Mouse (Mus musculus) ES-E14 (cell line): ENCODE data around the gene 3110021N24Rik. TPM values are rescaled to one million over a fixed set of nuclear protein-coding genes. Genes with fewer than 3 reads are reported as not detected.
A peak's percentile ranks its signal among the peaks of the same experiment; 100 is the strongest.

ENCODE experiments used
- DNase-seq: peaks from one replicate; pipeline ENCODE4 v3.0.0-alpha.2; 2013; ENCODE audit warnings: low read depth, low spot score
- H3K27ac ChIP-seq: 2 replicates; pipeline ENCODE4 v1.5.1; 2012; ENCODE audit warnings: low read depth, mild to moderate bottlenecking, low read length, moderate library complexity, mixed read lengths; ENCODE audit not compliant: poor library complexity, insufficient read depth, severe bottlenecking
- H3K36me3 ChIP-seq: 2 replicates; pipeline ENCODE4 v1.6.1; 2012; ENCODE audit warnings: mild to moderate bottlenecking, low read length, moderate library complexity, mixed read lengths; ENCODE audit not compliant: control insufficient read depth, poor library complexity, insufficient read depth, severe bottlenecking
- H3K4me1 ChIP-seq, 2 experiments: fragments of 150-350 bp in 1 of 2; sonication (generic) in 1 of 2; 2 replicates each; pipeline ENCODE4 v1.6.1; 2012; ENCODE audit warnings: low read length in 2 of 2, mild to moderate bottlenecking in 1 of 2, mixed read lengths in 1 of 2; ENCODE audit not compliant: control insufficient read depth in 2 of 2, insufficient read depth in 2 of 2, poor library complexity in 1 of 2
- H3K4me3 ChIP-seq, 2 experiments: fragments of 150-350 bp in 1 of 2; sonication (generic) in 1 of 2; 2 replicates each; pipeline ENCODE4 v1.5.1; 2012; ENCODE audit warnings: low read length in 2 of 2, low read depth in 1 of 2, mild to moderate bottlenecking in 1 of 2, mixed read lengths in 1 of 2; ENCODE audit not compliant: insufficient read depth in 1 of 2, poor library complexity in 1 of 2, severe bottlenecking in 1 of 2
- H3K9ac ChIP-seq: 2 replicates; pipeline ENCODE4 v1.6.1; 2012; ENCODE audit warnings: low read depth, mild to moderate bottlenecking, low read length, mixed read lengths; ENCODE audit not compliant: poor library complexity, insufficient read depth, severe bottlenecking
- H3K9me3 ChIP-seq: fragments of 150-350 bp; sonication (generic); 2 replicates; pipeline ENCODE4 v1.6.1; 2012; ENCODE audit warnings: low read depth, mild to moderate bottlenecking, low read length; ENCODE audit not compliant: control insufficient read depth, insufficient read depth
- CHD2 ChIP-seq: IDR thresholded peaks from 2 replicates; pipeline ENCODE4 v1.6.1; 2014; ENCODE audit warnings: mild to moderate bottlenecking, low read depth, low read length, inconsistent platforms
- HCFC1 ChIP-seq: IDR thresholded peaks from 2 replicates; pipeline ENCODE4 v1.6.1; 2012; ENCODE audit warnings: low read length, inconsistent platforms, borderline replicate concordance; ENCODE audit not compliant: insufficient read depth
- MAFK ChIP-seq: IDR thresholded peaks from 2 replicates; pipeline ENCODE4 v1.6.1; 2014; ENCODE audit warnings: mild to moderate bottlenecking, low read depth, low read length, inconsistent platforms; ENCODE audit not compliant: insufficient read depth
- ZC3H11A ChIP-seq: IDR thresholded peaks from 2 replicates; pipeline ENCODE4 v1.6.1; 2012; ENCODE audit warnings: low read depth, mild to moderate bottlenecking, inconsistent platforms, low read length, borderline replicate concordance
- ZNF384 ChIP-seq: IDR thresholded peaks from 2 replicates; pipeline ENCODE4 v1.6.1; 2012; ENCODE audit warnings: low read depth, low read length, inconsistent platforms
- in situ Hi-C, 2 experiments: fragments of 600-800 bp; cut with MboI; formaldehyde crosslinking; loops; one replicate each; pipeline ENCODE4 v1.15.1; 2025; ENCODE audit warnings: low sequenced_read_pairs in 2 of 2, inconsistent platforms in 1 of 2; ENCODE audit not compliant: unreplicated experiment in 2 of 2
- total RNA-seq: library from RNA; depleted of rRNA; stranded (reverse); fragments of 300-350 nt; gene quantifications from 2 replicates; pipeline ENCODE4 v1.2.3, GENCODE M21; 2012

3110021N24Rik gene
- total RNA-seq, 1 experiment, result 0.27 TPM

DNA sequence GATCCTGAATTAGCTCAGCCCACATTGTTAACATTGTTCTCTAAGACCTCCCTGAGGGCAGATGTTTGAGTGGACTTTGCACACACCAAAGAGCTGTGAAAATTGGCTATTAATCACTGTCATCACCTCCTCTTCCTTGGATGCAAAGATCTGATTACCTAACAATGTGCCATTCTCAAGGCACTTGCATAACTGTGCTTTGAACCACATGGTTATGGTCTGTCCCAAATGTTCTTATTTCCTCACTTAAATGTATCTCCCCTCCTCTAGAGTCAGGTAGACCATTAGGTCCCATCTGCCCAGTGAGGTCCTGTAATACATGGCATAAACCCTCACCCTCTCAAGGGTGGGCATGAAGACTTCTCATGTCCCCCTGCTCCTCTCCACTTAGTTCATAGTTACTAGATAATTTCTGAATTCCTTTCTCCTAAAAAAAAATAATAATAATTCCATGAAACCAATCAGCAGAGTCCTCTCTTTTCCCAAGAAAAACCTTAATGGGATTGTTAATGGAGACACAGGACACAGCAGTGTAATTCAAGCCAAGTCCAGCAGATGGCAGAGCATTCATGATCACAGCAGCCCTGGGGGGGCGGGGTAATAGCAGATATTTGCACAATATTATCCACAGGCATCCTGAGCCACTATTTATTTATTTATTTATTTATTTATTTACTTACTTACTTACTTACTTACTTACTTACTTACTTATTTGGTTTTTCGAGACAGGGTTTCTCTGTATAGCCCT lies 78.8 kb downstream of the 3110021N24Rik start:
- Histone ChIP-seq H3K9me3 (no peaks in the 10 kb centered on the region), H3K4me3 (no peak overlapping the region), H3K9ac (no peak overlapping the region), H3K4me1 (peaks cover 0 to 3% of the 10 kb centered on the region in 2 experiments; a peak in 2 of 4 replicates), H3K27ac (no peak overlapping the region), H3K36me3 (no peaks in the 10 kb centered on the region)
- no peak for TF ChIP-seq HCFC1
- TF ChIP-seq CHD2, result no peak
- TF ChIP-seq ZNF384, result no peak
- no peak for TF ChIP-seq MAFK
- peak; percentile 20; the same call in 1 of the 2 replicates for TF ChIP-seq ZC3H11A
- peak; percentile 38 for DNase-seq
- in situ Hi-C loops, result no loop called here

DNA sequence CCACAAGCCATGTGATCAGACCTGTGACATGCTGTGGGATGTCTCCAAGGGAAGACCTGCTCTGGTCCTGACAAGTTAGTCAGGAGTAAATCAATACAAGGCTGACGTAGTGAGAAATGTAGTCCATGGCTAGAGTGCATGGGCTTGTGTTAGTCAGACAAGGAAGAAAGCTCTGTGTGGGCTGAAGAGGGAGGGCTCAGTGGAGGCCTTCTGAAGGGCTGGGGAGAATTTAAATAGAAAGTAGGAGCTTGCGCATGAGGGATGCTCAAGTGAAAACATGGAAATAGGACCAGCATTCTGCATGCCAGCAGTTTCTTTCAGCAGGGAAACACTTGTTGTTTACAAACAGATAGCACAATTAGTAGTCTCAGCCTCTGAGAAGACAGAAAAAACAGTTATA lies 84.1 kb downstream of the 3110021N24Rik start:
- TF ChIP-seq HCFC1, result no peak
- no peak for TF ChIP-seq ZNF384
- no peak for TF ChIP-seq ZC3H11A
- TF ChIP-seq MAFK, result no peak
- TF ChIP-seq CHD2, result no peak
- Histone ChIP-seq H3K27ac (no peak overlapping the region), H3K4me3 (no peak overlapping the region), H3K36me3 (no peaks in the 10 kb centered on the region), H3K9ac (no peak overlapping the region), H3K9me3 (no peaks in the 10 kb centered on the region), H3K4me1 (no peaks in the 10 kb centered on the region; a peak in 1 of 4 replicates)
- in situ Hi-C loops, result no loop called here
- no peak for DNase-seq

DNA sequence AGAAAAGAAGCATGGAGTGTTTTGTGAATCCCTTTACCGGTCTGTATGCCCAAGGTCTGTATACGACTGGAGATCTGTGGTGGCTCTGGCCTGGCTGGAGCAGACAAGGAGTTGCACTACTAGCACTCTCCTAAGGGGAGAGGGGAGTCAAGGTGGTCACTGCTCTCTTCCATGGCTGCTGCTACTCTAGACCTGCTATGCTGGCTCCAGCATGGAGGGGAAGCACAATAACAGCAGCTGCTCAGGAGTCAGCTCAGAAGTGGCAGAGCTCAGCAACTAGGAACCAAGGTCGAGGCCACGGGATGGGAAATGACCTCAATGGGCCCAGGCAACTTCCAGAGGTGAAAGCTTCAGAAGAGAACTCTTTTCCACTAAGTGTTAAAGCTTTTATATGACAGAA lies 91.7 kb downstream of the 3110021N24Rik start:
- Histone ChIP-seq H3K27ac (no peak overlapping the region), H3K4me3 (no peak overlapping the region), H3K9me3 (no peaks in the 10 kb centered on the region), H3K36me3 (no peaks in the 10 kb centered on the region), H3K4me1 (no peaks in the 10 kb centered on the region), H3K9ac (no peak overlapping the region)
- in situ Hi-C loops, result no loop called here
- DNase-seq, result no peak
- TF ChIP-seq ZNF384 (no peak), CHD2 (no peak), ZC3H11A (no peak), MAFK (no peak), HCFC1 (no peak)

DNA sequence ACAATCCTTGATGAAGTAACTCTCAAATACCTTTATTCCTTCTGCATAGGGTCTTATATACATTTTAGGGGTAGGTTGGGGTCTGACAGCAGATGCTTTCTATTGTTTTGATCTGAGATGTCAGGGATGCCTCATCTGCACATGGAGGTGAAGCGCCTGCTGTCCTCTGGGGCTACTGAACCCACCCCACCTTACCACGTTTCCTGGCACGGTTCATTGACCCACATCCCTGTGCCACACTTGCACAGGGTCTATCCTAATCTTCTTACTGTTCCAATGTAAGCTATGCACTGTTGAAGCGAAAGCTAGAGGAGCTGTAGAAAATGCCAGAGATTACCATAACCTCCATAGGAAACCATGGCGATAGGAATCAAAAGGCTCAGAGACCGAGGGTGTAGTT lies 92.1 kb downstream of the 3110021N24Rik start:
- Histone ChIP-seq H3K36me3 (no peaks in the 10 kb centered on the region), H3K9ac (no peak overlapping the region), H3K9me3 (no peaks in the 10 kb centered on the region), H3K4me3 (no peak overlapping the region), H3K27ac (no peak overlapping the region), H3K4me1 (no peaks in the 10 kb centered on the region)
- TF ChIP-seq HCFC1 (no peak), ZC3H11A (no peak), ZNF384 (no peak), CHD2 (no peak), MAFK (no peak)
- DNase-seq, result no peak
- in situ Hi-C loops, result no loop called here

DNA sequence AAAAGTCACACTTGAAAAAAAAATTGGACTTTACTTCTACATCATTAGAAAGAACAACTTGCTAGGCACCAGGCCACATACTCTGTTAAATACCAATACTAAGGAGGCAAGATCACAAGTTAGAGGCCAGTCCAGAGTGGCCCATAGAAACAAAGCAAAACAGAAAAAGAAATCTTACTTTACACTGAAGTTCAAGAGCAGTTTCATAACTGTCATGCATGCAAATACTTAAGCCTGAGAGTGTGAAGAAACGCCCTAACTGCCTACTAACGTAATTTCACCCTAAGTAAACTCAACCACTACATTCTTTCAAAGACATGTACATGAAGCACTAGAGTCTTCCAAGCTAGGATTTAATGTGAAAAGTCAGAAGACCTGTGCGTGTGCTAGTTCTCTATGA lies 106.2 kb downstream of the 3110021N24Rik start:
- Histone ChIP-seq H3K9ac (no peak overlapping the region), H3K4me3 (no peak overlapping the region), H3K36me3 (peaks cover 6% of the 10 kb centered on the region), H3K4me1 (no peaks in the 10 kb centered on the region), H3K9me3 (no peaks in the 10 kb centered on the region), H3K27ac (no peak overlapping the region)
- no peak for DNase-seq
- TF ChIP-seq ZNF384, result no peak
- no peak for TF ChIP-seq HCFC1
- TF ChIP-seq CHD2, result no peak
- no peak for TF ChIP-seq MAFK
- TF ChIP-seq ZC3H11A, result no peak
- in situ Hi-C loops, result no loop called here
